Mouse (Mus musculus) cerebellum, adult 11 months (tissue): ENCODE measurements around the gene Fam129b.
"Not testable (repeated sequence)": the region's sequence is repeated elsewhere in the genome, so short reads cannot be mapped to it uniquely, and the experiment has no call there.

Experiments used
- DNase-seq: peaks from one replicate; pipeline ENCODE4 v3.0.0; 2022

Fam129b gene

DNA sequence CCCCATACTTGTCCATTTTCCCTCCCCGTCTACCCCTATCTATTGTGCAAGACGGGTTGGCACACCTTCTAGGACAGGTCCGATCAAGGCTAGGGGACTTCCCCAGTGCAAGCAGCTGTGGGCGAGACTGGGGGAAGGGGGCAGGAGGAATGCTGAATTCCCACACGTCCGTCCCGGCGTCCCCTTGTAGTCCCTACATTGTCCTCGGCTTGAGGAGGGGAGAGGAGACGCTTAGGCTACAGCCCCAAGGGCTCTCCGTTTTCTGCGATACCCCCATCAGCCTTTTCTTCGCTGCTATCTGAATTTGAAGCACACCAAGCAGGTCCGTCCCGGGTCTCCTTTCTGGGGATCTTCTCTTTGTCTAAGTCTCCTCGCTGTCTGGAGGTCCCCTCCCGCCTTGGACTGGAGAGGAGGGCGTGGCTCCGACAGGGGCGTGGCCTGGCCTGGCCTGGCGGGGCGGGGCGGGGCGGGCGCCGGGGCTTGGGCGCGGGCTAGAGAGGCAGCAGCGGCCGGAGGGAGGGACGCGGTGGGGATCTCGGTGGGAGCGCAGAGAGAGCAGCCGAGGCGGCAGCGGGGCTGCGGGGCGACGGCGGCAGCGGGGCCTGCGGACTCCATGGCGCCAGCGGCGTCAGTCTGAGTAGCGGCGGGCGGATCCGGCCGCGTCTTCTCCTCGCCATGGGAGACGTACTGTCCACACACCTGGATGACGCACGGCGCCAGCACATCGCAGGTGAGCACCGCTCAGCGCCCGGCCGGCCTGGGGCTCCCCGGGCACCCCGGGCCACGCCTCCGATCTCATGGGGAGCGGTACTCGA is at the start of gene Fam129b:
Gene Fam129b (plus strand): TSS at position 440 of the 815 bp plus-strand sequence.
- DNase-seq, result peak; percentile 74

DNA sequence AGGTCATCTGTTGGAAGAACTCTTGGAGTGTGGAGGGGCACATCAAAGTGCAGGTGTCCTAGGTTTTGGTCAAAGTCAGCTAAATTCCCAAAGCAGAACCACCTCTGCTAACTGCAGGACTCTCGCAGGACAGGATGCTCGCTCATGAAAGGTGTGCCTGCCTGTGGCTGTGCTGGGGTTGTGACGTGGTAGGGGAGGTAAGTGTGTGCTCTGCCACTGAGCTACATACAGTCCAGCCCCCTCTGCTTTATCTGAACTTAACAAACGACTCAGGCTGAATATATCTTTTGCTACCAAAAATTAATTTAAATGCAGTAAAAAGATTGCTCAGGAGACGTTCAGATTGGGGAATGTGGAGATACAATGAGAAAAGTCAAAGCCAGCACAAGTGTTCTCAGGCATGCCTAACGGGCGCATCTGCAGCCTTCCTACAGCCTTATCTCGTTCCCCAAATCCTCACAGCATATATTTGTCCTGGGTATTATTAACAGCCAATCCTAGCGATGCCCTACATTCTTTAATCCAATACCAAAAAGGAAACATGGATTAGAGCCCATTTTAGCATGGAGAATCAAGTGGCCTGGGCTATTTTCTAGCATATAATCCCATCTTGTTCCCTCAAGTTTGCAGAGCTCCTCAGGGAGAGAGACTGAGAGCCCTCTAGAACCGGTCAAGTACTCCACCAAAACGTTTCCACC is 46.8 kb upstream of the Fam129b start:
- no peak for DNase-seq

DNA sequence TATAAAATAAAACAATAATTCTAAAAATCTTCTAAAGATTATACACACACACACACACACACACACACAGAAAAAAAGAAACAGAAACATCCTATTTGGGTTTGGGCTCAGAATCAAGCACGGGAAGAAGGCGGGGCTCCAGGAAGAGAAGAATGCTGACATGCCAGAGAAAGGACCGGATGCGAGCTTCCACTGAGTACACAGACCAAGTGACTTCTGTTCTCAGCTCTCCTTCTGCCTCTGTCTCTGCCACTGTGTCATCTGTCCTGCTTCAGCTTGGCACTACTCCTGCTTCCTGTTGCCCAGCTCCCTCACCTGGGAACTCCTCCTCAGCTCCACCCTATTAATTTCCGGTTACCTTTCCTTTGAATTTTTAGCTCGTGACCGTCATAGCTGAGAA is 41.4 kb upstream of the Fam129b start:
- DNase-seq, result no peak

DNA sequence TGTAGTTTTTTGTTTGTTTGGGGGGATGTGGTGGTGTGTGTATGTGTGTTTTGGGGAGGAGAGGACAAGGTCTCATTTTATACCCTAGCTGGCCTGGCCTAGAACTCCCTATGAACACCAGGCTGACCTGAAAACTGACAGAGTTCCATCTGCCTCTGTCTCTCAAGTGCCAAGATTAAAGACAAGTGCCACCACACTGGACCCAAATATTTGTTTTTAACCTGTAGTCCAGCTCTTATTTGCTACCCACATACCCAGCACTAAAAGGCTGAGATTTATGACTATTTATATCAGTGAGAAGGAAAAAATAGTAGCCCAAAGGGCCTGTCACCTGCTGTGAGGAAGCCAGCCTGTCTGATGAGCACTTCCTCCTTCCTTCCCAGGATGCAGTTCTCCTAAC is 40.3 kb upstream of the Fam129b start:
- no peak for DNase-seq

DNA sequence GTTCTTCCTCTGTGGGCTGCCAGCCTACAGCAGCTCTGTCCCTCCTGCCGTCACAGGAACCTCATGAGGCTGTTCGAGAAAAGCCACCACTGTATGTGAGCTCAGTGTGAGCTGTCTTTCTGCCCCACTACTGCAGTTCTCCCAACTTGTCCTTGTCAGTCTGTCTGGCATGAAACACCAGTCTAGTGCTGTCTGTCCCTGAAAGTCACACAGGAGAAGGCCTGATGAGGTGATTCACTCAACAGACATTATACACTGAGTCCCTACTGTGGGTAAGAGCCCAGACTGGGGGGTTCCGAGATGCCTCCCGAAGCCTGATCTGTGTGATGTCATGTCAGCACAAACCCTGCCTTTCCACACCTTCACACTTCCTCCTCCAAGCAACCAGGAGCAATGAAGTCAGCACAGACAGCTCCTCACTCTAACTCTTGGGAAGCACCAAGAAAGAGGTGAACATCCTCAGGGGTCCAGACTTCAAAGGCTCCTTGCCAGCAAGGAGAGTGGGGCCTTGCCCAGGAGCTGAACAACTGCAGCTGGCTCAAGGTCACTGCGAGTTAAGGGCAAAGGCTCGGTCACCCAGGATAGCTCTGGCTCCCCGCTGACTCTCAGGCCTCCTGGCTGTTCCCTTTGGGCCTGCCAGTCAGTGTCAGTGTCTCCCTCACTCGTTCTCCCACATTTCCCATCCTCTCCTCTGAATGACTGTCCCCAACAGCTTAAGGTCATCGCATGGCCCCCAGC is 37.6 kb upstream of the Fam129b start:
- DNase-seq, result no peak

DNA sequence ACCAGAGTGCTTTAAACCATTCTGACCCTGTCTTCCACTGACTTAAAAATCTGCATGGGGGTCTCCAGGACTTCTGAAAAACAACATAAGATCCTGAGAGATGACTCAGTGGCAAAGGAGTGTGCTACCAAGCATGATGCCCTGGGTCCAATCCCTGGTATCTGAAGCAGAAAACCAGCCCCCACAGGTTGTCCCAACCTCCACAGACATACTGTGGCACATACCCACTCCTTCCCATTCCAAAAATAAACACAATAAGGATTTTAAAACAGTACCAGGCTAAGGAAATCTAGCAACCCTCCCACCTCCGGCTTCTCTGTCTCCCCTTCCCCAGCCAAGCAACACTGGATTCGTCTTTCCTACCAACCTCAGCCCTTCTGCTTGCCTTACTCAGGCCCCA is 36.7 kb upstream of the Fam129b start:
- DNase-seq, result no peak

DNA sequence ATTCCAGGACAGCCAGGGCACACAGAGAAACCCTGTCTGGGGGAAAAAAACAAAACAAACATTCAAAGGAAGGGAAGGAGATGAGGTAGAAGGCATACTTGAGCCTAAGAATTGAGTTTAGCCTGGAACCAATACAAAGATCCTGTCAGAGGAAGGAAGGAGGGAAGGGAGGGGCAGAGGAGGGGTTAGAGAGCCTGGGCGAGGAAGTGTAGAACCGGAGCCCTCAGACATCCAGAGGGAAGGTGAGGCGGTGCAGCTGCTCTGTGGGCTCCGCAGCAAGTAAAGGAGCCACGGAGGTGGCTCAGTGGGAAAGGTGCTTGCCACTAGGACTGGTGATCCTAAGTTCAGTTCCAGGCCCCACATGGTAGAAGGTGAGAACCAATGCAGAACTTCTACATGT is 34.8 kb upstream of the Fam129b start:
- DNase-seq, result no peak

DNA sequence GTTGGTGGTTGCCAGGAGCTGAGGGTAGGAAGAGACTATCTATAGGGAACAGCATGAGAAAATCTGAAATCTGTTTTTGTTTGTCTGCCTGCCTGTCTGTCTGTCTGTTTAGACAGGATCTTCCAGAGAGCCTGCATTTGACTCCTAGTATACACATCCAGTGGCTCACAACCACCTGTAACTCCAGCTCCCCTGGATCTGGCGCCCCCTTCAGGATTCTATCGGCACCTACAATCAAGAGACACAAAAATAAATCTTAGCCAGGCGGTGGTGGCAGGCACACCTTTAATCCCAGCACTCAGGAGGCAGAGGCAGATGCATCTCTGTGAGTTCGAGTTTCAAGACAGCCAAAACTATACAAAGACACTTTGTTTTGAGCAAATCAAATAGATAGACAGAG is 33.4 kb upstream of the Fam129b start:
- DNase-seq, result no peak

DNA sequence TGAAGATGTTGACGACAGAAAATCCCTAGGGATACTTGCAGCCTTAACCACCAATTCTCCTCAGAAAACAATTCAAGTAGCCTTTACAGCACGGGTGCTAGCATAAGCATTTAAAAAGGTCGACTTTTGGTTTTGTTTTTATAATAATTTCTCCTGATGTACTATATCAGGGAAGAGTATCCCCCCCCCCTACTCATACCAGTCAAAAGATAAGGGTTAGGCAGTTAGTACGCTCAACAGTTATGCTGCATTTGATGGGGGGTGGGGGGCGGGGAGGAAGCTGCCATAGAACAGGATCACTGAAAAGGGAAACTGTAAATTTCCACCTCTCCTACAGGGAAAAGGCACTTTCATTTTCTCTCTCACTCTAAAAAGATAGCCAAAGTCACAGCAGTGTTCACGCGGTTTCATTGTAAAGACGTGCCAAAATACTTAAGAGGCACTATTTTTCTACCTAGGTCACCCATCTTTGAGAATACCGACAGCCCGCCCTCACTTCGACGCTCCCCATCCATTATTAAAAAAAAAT is 30.3 kb upstream of the Fam129b start:
- no peak for DNase-seq

DNA sequence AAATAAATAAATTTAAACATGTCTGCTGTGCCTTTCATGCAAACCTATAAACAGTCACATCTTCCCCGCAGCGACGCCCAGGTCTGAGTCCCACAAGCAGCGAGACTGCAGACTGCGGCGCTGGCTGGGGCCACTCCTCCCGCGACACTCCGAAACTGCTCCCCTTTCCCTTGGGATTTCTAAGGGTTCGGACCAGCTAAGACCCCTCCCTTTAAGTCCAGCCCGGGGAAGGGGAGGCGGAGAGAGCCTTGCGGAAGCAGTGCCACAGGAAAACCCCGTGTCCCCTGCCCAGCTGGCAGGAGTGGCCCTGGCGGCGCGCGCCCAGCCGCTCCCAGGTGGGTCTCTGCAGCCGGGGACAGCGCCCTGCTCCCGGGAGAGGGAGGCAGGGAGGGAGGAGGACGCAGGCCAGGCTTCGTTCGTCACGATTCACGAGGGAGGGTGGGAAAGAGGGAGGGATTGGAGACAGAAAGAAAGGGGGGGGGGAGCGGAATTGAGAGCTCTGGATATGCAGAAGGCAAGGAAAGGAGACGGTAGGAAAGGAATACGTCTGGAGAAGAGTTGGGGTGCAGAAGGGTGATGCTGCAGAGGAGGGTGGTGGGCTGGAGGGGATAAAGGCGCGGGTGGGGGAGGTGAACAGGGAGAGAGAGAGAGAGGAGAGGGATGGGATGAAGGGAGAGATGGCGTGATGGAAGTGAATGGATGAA is 29.7 kb upstream of the Fam129b start:
- DNase-seq, result peak; percentile 75

DNA sequence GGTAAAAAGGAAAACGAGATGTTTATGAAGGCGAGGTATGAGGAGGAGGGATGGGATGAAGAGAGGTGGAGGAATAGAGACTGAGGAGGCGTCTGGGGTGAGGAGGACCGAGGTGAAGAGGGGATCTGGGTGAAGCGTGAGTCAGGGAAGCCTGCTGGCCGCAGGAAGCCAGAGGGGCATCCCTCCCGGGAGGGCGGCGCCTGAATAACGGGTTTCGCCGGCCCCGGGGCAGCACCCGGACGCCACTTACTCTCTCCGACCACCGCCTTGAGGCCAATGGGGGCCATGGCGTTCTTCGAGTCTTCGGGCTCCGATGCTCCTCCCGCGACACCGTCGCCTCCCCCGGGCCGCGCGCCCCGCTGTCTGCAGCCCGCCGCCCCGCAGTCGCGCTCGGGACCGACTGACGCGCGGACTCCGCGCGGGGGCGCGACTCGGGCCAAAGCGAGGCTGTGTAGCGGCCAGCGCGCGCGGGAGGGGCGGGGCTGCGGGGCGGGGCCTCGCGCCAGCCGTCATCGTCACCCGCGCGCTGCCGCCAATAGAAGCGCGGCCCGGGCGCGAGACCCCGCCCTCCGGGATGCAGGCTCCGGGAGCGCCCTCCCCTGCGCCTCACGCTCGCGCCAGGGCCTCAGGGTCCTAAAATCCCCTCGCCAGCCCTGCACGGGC is 29.0 kb upstream of the Fam129b start, which contains the start of gene Stxbp1:
Gene Stxbp1 (minus strand): TSS at position 441 of the 663 bp plus-strand sequence.
- DNase-seq, result peak; percentile 91

DNA sequence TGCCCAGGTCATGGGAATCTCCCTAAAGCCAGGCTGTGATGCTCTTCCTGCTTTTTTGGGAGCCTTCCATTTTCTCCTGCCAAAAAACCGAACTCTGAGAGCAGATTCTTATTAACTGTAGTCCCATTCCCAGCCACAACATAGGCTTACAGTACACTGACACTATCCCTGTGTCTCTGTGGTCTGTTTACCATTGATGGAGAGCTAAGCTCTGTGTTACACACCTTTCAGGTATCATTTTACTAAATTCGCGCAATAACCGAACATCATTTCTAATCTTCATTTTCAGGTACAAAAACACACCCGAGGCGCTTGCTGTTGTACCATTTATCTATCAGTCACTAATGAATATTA is 28.5 kb upstream of the Fam129b start:
- DNase-seq, result no peak

DNA sequence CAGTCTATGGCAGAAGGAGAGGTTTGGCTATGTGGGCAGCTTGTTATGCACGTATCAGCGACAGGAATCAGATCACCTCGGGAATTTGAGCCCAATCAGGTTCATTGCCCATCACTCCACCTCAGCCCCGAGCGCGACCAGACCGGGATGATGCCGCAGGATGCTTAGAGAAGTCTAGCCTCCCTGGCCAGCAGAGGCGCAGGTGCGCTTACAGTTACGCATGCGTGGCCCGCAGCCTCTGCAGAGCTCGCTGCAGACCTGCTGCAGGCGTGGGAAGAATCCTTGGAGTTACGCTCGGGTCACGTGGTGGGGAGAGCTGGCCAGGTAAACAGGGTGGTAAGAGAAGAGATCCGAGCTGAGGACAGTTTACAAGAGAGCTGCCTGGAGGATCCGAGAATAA is 23.8 kb upstream of the Fam129b start:
- DNase-seq, result peak; percentile 88

DNA sequence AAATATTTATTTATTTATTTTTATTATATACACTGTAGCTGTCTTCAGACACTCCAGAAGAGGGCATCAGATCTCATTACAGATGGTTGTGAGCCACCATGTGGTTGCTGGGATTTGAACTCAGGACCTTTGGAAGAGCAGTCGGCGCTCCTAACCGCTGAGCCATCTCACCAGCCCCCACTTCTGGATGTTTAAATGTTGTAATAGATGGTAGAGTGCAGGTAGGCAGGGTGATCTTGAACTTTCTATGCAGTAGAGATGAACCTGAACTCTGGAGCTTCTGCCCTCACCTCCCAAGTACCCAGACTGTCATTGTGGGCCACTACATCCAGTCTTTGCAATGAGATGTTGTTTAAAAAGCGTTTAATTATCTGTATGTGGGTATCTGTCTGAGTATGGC is 22.2 kb upstream of the Fam129b start:
- not testable (repeated sequence) for DNase-seq

DNA sequence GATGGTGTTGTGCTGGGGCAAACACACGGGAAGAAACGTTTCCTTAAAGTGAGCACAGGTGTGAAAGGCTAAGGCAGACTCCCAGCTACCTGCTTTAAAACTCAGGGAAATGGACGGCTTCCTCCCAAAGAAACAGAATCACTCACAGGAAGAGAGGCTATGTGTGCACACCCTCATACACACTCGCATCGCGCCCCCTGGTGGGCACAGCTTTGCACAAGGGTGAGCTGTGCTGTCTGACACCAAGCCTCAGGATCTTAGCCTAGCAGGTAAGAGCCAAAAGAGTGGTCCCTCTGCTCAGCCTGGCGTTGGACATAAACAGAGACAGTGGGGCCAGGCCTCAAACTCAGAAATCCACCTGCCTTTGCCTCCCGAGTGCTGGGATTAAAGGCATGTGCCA is 21.7 kb upstream of the Fam129b start:
- DNase-seq, result peak; percentile 91

DNA sequence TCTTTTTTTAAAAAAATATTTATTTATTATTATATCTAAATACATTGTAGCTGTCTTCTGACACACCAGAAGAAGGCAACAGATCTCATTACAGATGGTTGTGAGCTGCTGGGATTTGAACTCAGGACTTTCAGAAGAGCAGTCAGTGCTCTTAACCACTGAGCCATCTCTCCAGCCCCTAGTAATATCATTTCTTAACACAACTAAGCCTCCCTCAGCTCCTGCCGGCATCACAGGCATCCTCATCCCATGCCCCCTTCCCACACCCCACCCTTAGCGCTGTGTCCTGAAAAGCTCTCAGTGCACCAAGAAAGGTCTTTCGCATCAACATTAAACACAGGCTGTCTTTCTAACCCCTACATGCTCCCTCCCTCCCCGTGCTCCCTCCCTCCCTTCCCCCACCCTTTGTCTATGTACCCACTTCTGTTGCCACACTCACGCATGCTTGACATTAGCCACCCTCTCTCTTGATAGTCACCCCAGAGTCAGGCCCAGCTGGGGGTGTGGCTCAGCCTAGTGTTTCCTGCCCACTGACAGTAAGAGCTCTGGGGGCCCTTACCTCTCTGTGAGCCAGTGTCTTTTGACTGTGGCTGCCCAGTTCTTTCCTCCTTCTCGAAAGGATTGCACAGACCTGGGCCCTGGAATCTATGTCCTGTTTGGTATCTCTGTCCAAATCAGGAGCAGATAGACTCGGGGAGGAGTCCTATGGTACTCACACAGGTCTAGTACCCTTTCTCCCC is 20.7 kb upstream of the Fam129b start:
- no peak for DNase-seq

DNA sequence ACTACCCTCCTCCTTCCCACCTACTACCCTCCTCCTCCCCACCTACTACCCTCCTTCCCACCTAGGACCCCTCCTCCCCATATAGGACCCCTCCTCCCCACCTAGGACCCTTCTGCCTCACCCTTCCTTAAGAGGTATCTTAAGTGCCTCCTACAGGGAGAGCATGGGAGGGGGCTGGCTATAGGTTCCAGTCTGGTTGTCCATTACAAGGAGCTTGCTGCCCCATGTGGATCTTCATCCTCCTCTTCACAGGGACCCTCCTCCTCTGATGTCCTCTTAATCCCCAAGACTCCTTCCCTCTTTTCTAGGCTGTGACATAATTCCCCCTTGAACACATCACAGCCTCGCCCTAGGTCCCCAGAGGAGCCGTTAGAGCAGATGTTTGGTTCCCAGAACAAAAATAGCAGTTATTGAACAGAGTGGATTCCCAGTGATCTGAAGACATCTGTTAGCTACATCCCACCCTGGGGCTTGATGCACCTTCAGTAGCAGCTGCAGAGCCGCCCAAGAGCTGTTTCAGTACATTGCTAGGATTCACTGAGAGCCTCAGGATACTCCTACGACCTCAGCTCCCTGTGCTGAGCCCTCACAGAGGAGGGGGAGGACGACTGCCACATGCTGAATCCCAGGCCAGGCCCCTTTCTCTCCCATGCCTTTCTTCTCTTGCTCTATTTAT is 20.0 kb upstream of the Fam129b start:
- DNase-seq, result no peak

DNA sequence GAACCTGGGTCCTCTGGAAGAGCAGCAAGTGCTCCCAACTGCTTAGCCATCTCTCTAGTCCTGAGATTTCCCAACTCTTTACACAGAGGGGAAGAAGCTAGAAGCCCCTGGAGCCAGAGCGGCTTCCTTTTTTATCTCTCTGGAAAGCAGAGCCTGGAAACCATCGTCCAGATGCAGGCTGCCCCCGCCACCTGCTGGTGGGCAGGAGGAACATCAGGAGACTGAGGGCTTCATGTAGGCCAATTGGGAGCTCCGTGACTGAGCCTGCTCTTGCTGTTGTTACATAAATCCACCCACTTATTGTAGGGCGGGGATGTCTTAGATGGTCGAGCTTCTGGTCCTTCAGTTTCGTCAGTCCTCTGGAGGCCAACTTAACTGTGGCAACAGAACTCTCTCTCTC is 18.3 kb upstream of the Fam129b start:
- peak; percentile 74 for DNase-seq

DNA sequence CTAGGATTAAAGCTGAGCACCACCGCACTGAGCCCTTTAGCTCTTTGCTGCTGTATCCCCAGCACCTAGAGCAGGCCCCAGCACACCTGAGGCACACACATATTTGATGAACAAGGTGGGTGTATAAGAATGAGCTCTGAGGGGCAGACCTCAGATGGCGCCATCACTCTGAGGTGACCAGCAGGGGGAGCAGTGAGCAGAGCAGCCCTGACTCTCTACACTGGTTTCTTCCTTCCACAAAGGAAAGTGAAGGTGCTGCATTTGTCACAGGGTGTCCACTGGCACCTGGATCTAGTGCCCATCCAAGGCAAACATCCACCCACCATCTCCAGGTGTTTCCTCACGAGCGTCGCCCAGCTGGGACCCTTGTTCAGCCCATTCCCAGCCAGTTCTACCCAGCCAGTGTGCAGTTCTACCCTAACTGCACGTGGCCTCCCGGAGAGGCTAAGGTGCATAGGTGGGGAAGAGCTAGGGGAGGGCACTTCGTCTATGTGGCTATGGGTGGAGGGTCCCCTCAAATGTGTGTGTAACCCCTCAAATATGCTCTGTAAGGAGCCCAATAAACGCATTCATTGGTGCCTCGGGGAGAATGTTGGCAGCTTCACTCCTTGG is 16.8 kb upstream of the Fam129b start:
- peak; percentile 55 for DNase-seq

DNA sequence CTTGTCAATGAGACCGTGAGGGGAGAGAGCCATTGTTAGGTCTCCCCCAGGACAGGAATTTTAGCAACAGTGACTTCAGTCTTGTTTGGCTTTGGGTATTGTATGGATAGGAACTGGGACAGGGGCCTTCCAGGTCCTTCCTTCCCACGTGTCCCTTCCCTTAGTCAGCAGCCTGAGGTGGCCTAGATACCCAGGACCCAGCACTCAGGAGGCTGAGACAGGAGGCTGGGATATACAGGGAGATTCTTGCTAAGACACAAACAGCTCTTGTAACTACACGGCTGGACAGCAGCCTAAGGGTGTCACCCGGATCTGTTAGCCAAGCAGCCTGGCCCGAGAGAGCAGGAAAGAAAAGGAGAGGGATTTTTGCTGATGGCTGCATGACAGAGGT is 16.3 kb upstream of the Fam129b start:
- DNase-seq, result no peak

DNA sequence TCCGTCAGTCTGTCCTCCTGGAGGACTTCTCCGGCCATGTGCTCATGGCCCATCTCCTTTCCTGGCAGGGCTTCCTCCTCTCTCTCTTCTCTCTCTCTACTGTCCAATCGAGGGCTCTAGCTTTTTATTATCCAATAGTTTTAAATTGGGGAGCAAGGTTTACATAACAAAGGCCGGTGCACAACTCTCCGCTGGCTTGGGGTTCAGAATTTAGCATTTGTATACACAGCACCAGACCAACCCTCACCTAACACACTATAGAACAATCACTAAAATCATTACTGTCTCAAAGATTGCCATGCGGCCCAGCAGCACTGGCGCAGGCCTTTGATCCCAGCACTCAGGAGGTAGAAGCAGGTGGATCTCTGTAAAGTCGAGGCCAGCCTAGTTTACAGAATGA is 15.1 kb upstream of the Fam129b start:
- DNase-seq, result no peak
